8 mouse cellular contexts compared by ENCODE assay signal in the genomic region with DNA sequence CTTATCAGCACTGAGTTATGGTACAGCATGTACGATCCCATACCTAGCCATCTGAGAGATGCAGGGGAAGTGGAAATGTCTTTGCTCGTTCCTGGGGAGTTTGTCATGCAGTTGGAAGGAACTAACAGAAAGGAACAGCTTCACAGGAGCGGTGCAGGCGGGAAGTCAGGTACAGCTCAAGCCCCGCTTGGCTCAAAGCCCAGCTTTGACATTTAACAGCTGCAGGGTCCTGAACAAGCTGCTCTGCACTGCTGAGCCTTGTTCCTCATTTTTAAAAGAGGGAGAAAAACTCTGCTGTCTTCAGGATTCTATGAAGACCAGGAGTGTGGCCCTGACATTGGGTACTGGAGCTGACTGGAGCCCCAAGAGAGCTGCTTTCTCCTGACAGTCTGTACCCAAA.
DNase-seq lines count a peak whose midpoint lies in the region; ATAC-seq and TF ChIP-seq lines count a peak whose summit lies in the region.
"Had no signal": no experiment of that assay in that cellular context is flagged by ENCODE, and none has a peak within 500 bp of the region (broad histone marks: within the 10 kb centered on the region; RNA-seq: fewer than 3 reads in every experiment).

No protein-coding gene starts in this region.

- DNase-seq in intestine, embryonic 14.5 days (ENCODE audit: low spot score) = peak; percentile 84
- peak; percentile 37 for DNase-seq in urinary bladder, postnatal 14 days (ENCODE audit: low spot score)
- DNase-seq in urinary bladder, postnatal 10 days (ENCODE audit: low spot score) = no peak
- DNase-seq in heart, postnatal 4 days = peak; percentile 72
- no peak for DNase-seq in right cerebral cortex, postnatal 4 days
- DNase-seq: retina, postnatal 1 day had no signal

- peak; percentile 69 for ATAC-seq in intestine, embryonic 14.5 days (replicated peaks; ENCODE audit: low FRiP score, low TSS enrichment, low read depth)
- ATAC-seq in intestine, postnatal 0 days = no peak
- no peak for ATAC-seq in megakaryocyte-erythroid progenitor cell, adult 5-6 weeks (replicated peaks; ENCODE audit: low FRiP score, low TSS enrichment, poor library complexity, severe bottlenecking)

- H3K9ac ChIP-seq in intestine, embryonic 14.5 days (ENCODE audit: low read length) = no peak overlapping the region
- H3K9ac ChIP-seq in intestine, postnatal 0 days (ENCODE audit: low read depth, low read length) = no peak overlapping the region

- H3K36me3 ChIP-seq in intestine, embryonic 14.5 days (ENCODE audit: control insufficient read depth, insufficient read depth, low read length) = no peaks in the 10 kb centered on the region
- H3K36me3 ChIP-seq in intestine, postnatal 0 days (ENCODE audit: control insufficient read depth, insufficient read depth) = no peaks in the 10 kb centered on the region

- WGBS in intestine, embryonic 14.5 days = 24% methylated on average over 5 of the region's 5 CpGs
- 48% methylated on average over 5 of the region's 5 CpGs for WGBS in intestine, postnatal 0 days

- no peak for TF ChIP-seq CTCF in intestine, postnatal 0 days (IDR thresholded peaks at IDR 0.05; ENCODE audit: low read depth)

- no peak overlapping the region for H3K4me3 ChIP-seq in intestine, embryonic 14.5 days (ENCODE audit: low read depth, low read length)
- no peak overlapping the region for H3K4me3 ChIP-seq in intestine, postnatal 0 days (ENCODE audit: low read depth, low read length)

- H3K9me3 ChIP-seq in intestine, embryonic 14.5 days (ENCODE audit: control insufficient read depth, low read length) = no peaks in the 10 kb centered on the region
- H3K9me3 ChIP-seq in intestine, postnatal 0 days (ENCODE audit: control insufficient read depth) = no peaks in the 10 kb centered on the region

- H3K4me1 ChIP-seq in intestine, embryonic 14.5 days (replicated peaks; ENCODE audit: control insufficient read depth, insufficient read depth, low read length) = peaks cover 58% of the 10 kb centered on the region
- H3K4me1 ChIP-seq in intestine, postnatal 0 days (replicated peaks; ENCODE audit: control insufficient read depth, insufficient read depth, low read length) = no peaks in the 10 kb centered on the region

- peak overlapping the region; percentile 44; the same call in 1 of the 2 replicates for H3K27ac ChIP-seq in intestine, embryonic 14.5 days (ENCODE audit: low read depth)
- H3K27ac ChIP-seq in intestine, postnatal 0 days (ENCODE audit: low read depth, low read length) = no peak overlapping the region

- H3K4me2 ChIP-seq in intestine, embryonic 14.5 days (ENCODE audit: low read length) = no peak overlapping the region
- H3K4me2 ChIP-seq in intestine, postnatal 0 days (replicated peaks; ENCODE audit: low read depth) = no peak overlapping the region

- no peaks in the 10 kb centered on the region for H3K27me3 ChIP-seq in intestine, embryonic 14.5 days (replicated peaks; ENCODE audit: control insufficient read depth, insufficient read depth, low read length)
- no peaks in the 10 kb centered on the region for H3K27me3 ChIP-seq in intestine, postnatal 0 days (replicated peaks; ENCODE audit: control insufficient read depth, insufficient read depth, low read length)

Comparison
In these comparisons a context has a peak if more than half of its experiments do, and no peak if none do; other contexts are left out.
1. DNase-seq: peak in intestine, embryonic 14.5 days (single experiment), urinary bladder, postnatal 14 days (single experiment) and heart, postnatal 4 days (single experiment); none in urinary bladder, postnatal 10 days (single experiment) and right cerebral cortex, postnatal 4 days (single experiment).